ENCODE assay signal across 8 mouse cellular contexts in the genomic region with DNA sequence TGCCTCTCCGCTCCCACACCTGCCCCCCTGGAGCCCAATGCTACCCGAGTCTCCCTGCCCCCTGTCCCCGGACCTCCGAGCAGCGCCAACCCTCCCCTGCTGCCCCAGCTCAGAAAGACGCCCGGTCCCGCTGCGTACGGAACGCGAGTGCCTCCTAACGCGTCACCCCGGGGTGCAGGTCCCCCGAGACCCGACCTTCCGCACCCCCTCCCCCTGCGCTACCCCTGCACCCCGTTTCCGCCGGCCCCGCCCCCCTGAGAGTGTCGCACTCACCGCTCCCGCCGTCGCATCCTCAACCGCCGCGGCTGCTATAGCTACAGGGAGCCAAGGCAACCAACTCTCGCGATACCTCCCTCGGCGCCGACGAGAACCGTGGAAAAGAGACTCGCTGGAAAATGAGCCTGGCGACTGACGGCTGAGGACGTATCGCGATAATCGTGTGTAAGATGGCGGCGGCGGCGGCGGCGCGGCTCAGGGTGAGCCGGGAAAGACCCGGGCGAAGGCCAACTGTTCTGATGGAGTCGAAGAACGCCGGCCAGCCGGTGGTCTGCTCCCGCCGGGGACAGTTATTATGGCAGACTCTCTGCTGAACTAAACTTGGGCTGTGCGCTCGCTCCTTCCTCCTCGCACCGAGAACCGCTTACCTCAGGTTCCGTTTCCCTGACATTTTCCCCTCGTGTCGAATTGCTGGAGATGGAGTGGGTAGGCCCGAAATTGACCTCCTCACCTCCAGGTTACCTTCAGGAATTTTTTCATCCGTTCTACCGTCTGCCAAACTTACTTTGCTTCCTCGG. TPM values are rescaled to one million over a fixed set of nuclear protein-coding genes. Genes with fewer than 3 reads are reported as not detected.
DNase-seq lines count a peak whose midpoint lies in the region; ATAC-seq lines count a peak whose summit lies in the region.

Gene Usp54 (minus strand): TSS at position 420 of the 794 bp plus-strand sequence.

- peak within 1 kb of the TSS; percentile 87 for H3K4me2 ChIP-seq in forebrain, embryonic 11.5 days (ENCODE audit: low read depth, low read length, severe bottlenecking)
- H3K4me2 ChIP-seq in heart, embryonic 16.5 days (ENCODE audit: low read depth, low read length): peak within 1 kb of the TSS; percentile 94
- peak within 1 kb of the TSS; percentile 96 for H3K4me2 ChIP-seq in liver, embryonic 15.5 days
- peak within 1 kb of the TSS; percentile 81 for H3K4me2 ChIP-seq in neural tube, embryonic 12.5 days (replicated peaks)

- peak within 1 kb of the TSS; percentile 94 for H3K9ac ChIP-seq in forebrain, embryonic 11.5 days (ENCODE audit: low read length)
- H3K9ac ChIP-seq in heart, embryonic 16.5 days (ENCODE audit: low read length): peak within 1 kb of the TSS; percentile 98
- H3K9ac ChIP-seq in liver, embryonic 15.5 days: peak within 1 kb of the TSS; percentile 94
- peak within 1 kb of the TSS; percentile 84 for H3K9ac ChIP-seq in neural tube, embryonic 12.5 days

- WGBS in forebrain, embryonic 11.5 days: under 1% methylated on average over 72 of the region's 73 CpGs
- WGBS in heart, embryonic 16.5 days: under 1% methylated on average over 73 of the region's 73 CpGs
- WGBS in liver, embryonic 15.5 days (ENCODE audit: insufficient replicate concordance): under 1% methylated on average over 73 of the region's 73 CpGs
- under 1% methylated on average over 73 of the region's 73 CpGs for WGBS in neural tube, embryonic 12.5 days

- DNase-seq in CD8-positive naive resting alpha-beta T cell, adult 2 months (ENCODE audit: low read depth in 2 of 2, low spot score in 2 of 2): peak; percentile 98
- peak; percentile 99 for DNase-seq in c-Kit-positive CD71-negative TER-119-negative erythroid progenitor cells, embryonic 14.5 days (ENCODE audit: low read depth)
- DNase-seq in forebrain, embryonic 11.5 days (ENCODE audit: low spot score): peak; percentile 98
- peak; percentile 99 for DNase-seq in kidney, postnatal 36 days
- peak; percentile 95 for DNase-seq in telencephalon, adult 2 months (ENCODE audit: low read depth, low spot score)

- no peaks in the 10 kb centered on the region for H3K27me3 ChIP-seq in forebrain, embryonic 11.5 days (ENCODE audit: control insufficient read depth, insufficient read depth, low read length)
- H3K27me3 ChIP-seq in heart, embryonic 16.5 days (ENCODE audit: control insufficient read depth, insufficient read depth, low read length): no peaks in the 10 kb centered on the region
- no peaks in the 10 kb centered on the region for H3K27me3 ChIP-seq in liver, embryonic 15.5 days
- H3K27me3 ChIP-seq in neural tube, embryonic 12.5 days (replicated peaks): no peaks in the 10 kb centered on the region

- H3K9me3 ChIP-seq in forebrain, embryonic 11.5 days (ENCODE audit: control insufficient read depth, low read length): no peaks in the 10 kb centered on the region
- no peaks in the 10 kb centered on the region for H3K9me3 ChIP-seq in heart, embryonic 16.5 days (replicated peaks; ENCODE audit: control insufficient read depth, low read length)
- H3K9me3 ChIP-seq in liver, embryonic 15.5 days (replicated peaks): no peaks in the 10 kb centered on the region
- no peaks in the 10 kb centered on the region for H3K9me3 ChIP-seq in neural tube, embryonic 12.5 days

- H3K36me3 ChIP-seq in forebrain, embryonic 11.5 days (ENCODE audit: control insufficient read depth, insufficient read depth, low read length): no peaks in the 10 kb centered on the region
- H3K36me3 ChIP-seq in heart, embryonic 16.5 days (ENCODE audit: control insufficient read depth, insufficient read depth): no peaks in the 10 kb centered on the region
- H3K36me3 ChIP-seq in liver, embryonic 15.5 days (replicated peaks): no peaks in the 10 kb centered on the region
- H3K36me3 ChIP-seq in neural tube, embryonic 12.5 days: no peaks in the 10 kb centered on the region

- H3K4me3 ChIP-seq in forebrain, embryonic 11.5 days (ENCODE audit: low read depth, low read length): peak within 1 kb of the TSS; percentile 79
- peak within 1 kb of the TSS; percentile 90 for H3K4me3 ChIP-seq in heart, embryonic 16.5 days (ENCODE audit: low read length)
- peak within 1 kb of the TSS; percentile 89 for H3K4me3 ChIP-seq in liver, embryonic 15.5 days (replicated peaks)
- H3K4me3 ChIP-seq in neural tube, embryonic 12.5 days: peak within 1 kb of the TSS; percentile 78

- peak within 1 kb of the TSS; percentile 85 for H3K27ac ChIP-seq in forebrain, embryonic 11.5 days (ENCODE audit: low read depth, low read length)
- peak within 1 kb of the TSS; percentile 96 for H3K27ac ChIP-seq in heart, embryonic 16.5 days (ENCODE audit: low read length)
- peak within 1 kb of the TSS; percentile 94 for H3K27ac ChIP-seq in liver, embryonic 15.5 days (replicated peaks)
- peak within 1 kb of the TSS; percentile 68; the same call in 1 of the 2 replicates for H3K27ac ChIP-seq in neural tube, embryonic 12.5 days

- no peaks in the 10 kb centered on the region for H3K4me1 ChIP-seq in forebrain, embryonic 11.5 days (replicated peaks; ENCODE audit: control insufficient read depth, insufficient read depth, low read length)
- H3K4me1 ChIP-seq in heart, embryonic 16.5 days (ENCODE audit: control insufficient read depth, insufficient read depth, low read length): peaks cover 11% of the 10 kb centered on the region
- H3K4me1 ChIP-seq in liver, embryonic 15.5 days (replicated peaks): peaks cover 28% of the 10 kb centered on the region
- peaks cover 3% of the 10 kb centered on the region; the same call in 1 of the 2 replicates for H3K4me1 ChIP-seq in neural tube, embryonic 12.5 days

- ATAC-seq in forebrain, embryonic 11.5 days (replicated peaks; ENCODE audit: low FRiP score): peak; percentile 96
- peak; percentile 92 for ATAC-seq in heart, embryonic 16.5 days (replicated peaks; ENCODE audit: extremely low read depth, insufficient read depth, low FRiP score)
- peak; percentile 95 for ATAC-seq in liver, embryonic 15.5 days (ENCODE audit: insufficient read depth)
- ATAC-seq in neural tube, embryonic 12.5 days (ENCODE audit: low FRiP score, low read depth): peak; percentile 95

RNA-seq across cellular contexts. Expression of gene Usp54, which starts in this region (rescaled TPM):
- polyA plus RNA-seq in forebrain, embryonic 11.5 days (2014; fragmentation: Nextera tagmentation; extraction: Ambion mirVana): 20.8 and 21.0 TPM in 2 replicates
- 3.8 and 4.5 TPM in 2 replicates for polyA plus RNA-seq in heart, embryonic 16.5 days (2015; fragmentation: Nextera tagmentation; extraction: Ambion mirVana)
- 0.77 and 0.78 TPM in 2 replicates for polyA plus RNA-seq in liver, embryonic 15.5 days (2015; fragmentation: Nextera tagmentation; extraction: Ambion mirVana)
- polyA plus RNA-seq in neural tube, embryonic 12.5 days (2016; fragmentation: Nextera tagmentation; extraction: Ambion mirVana): 11.9 and 12.9 TPM in 2 replicates

Comparison
In these comparisons a context has a peak if more than half of its experiments do, and no peak if none do; other contexts are left out.
1. Peak in every context shown above with its lines: DNase-seq, ATAC-seq, H3K4me3 ChIP-seq and H3K27ac ChIP-seq.
2. Peak in ATAC-seq, H3K4me3 ChIP-seq, H3K27ac ChIP-seq, H3K9ac ChIP-seq and H3K4me2 ChIP-seq in liver, embryonic 15.5 days; RNA of the gene not detected or under 1 TPM.